Mouse (Mus musculus): ENCODE data around the gene Dbi. TPM values are rescaled to one million over a fixed set of nuclear protein-coding genes. Genes with fewer than 3 reads are reported as not detected.

Gene Dbi
- polyA plus RNA-seq, 2 experiments: 381 to 749 TPM

- peaks cover 3% of the 10 kb centered on the region; the same call in 1 of the 2 replicates for H3K9me3 ChIP-seq (ENCODE audit: control insufficient read depth, low read length)
- peak overlapping the region; percentile 55 for H3K27ac ChIP-seq (replicated peaks; ENCODE audit: low read depth, low read length)
- no peaks in the 10 kb centered on the region for H3K27me3 ChIP-seq (ENCODE audit: control insufficient read depth, insufficient read depth, low read length)
- H3K4me1 ChIP-seq (ENCODE audit: control insufficient read depth, insufficient read depth, low read length): peaks cover 10% of the 10 kb centered on the region
- DNase-seq (ENCODE audit: low spot score) (peak; percentile 24), ATAC-seq (ENCODE audit: low FRiP score, low read depth) (0 out of 2 replicates have a peak, but pooled peaks have one; percentile 5)
- H3K36me3 ChIP-seq (ENCODE audit: control insufficient read depth, insufficient read depth, low read length): peaks cover 41% of the 10 kb centered on the region
- 83% methylated on average over 9 of the region's 9 CpGs for WGBS
- no peak for TF ChIP-seq POLR2A (IDR thresholded peaks at IDR 0.05; ENCODE audit: borderline replicate concordance, extremely low read depth, insufficient read depth, insufficient read length)
- H3K9ac ChIP-seq (ENCODE audit: low read depth, low read length, severe bottlenecking): no peak overlapping the region
- no peak overlapping the region for H3K4me2 ChIP-seq (replicated peaks; ENCODE audit: low read depth, low read length, severe bottlenecking)
- no peak overlapping the region for H3K4me3 ChIP-seq (replicated peaks; ENCODE audit: low read length)
These were observed 5.2 kb downstream of the Dbi start for GRCm38 (mm10) chr1:120115671-120116081.

DNA sequence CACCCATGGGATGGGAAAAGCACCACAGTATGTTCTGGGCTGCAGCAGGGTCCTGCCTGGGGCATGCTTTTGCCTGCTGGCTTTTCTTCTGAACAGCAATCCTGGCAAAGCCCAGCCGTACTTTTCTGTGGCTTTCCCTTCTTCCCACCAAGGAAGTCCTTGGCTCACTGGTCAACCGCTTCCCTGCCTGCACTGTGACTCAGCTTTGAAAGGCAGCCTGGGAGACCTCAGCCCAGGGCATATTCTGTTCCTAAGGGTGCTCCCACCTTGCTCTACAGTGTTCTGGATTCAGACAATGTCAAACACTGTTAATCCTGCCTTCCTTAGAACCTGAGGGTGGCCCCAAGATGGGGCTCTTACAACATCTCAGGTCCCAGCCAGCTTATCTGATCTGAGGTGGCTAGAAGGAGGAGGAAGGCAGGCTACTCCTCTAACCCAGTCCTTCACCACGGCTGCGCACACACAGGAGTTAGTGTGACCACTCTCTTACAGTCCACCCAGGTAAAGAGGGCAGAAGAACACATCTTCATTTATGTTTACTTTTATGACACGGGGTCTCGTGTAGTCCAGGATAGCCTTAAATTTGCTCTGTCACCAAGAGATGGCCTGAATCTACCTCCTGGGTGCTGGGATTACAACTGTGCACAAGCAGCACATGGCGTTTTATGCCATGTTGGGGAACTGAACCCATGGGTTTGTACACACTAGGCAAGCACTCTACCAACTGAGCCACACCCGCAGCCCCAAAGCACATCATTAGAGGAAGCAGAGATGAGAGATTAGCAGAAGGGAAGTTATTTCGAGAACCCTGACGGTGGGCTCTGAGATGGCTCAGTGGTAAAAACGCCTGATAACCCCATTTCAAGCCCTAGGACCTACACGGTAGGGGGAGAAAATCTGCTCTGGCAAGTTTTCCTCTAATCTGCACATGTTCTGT, 8.4 kb downstream of the Dbi start:
- Histone ChIP-seq H3K27me3 (ENCODE audit: control insufficient read depth, insufficient read depth, low read length) (no peaks in the 10 kb centered on the region), H3K36me3 (ENCODE audit: control insufficient read depth, insufficient read depth, low read length) (peaks cover 41% of the 10 kb centered on the region), H3K4me3 (replicated peaks; ENCODE audit: low read length) (no peak overlapping the region), H3K4me2 (replicated peaks; ENCODE audit: low read depth, low read length, severe bottlenecking) (no peak overlapping the region), H3K4me1 (ENCODE audit: control insufficient read depth, insufficient read depth, low read length) (no peaks in the 10 kb centered on the region), H3K9me3 (ENCODE audit: control insufficient read depth, low read length) (peaks cover 3% of the 10 kb centered on the region; the same call in 1 of the 2 replicates), H3K9ac (ENCODE audit: low read depth, low read length, severe bottlenecking) (no peak overlapping the region), H3K27ac (replicated peaks; ENCODE audit: low read depth, low read length) (no peak overlapping the region)
- ATAC-seq (ENCODE audit: low FRiP score, low read depth): no peak
- TF ChIP-seq POLR2A (IDR thresholded peaks at IDR 0.05; ENCODE audit: borderline replicate concordance, extremely low read depth, insufficient read depth, insufficient read length): no peak
- WGBS: 86% methylated on average over 12 of the region's 12 CpGs
- no peak for DNase-seq (ENCODE audit: low spot score)

DNA sequence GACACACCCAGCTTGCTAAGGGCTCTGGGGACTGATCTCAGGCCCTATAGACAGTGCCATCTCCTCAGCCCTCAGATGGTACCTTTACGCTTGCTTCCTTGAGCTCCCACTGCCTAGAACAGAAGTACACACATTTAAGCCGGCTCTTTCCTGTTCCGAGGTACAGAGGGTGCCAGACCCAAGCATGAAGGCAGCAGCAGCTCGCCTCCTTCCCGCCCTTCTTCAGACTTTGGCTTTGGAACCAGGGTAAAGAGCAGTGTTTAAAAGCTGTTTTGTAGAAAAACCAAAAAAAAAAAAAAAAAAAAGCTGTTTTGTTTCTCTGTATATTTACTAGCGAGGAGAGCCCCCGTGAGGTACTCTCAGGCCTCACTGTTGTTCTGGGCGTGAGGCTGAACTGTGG, 9.1 kb downstream of the Dbi start:
- Histone ChIP-seq H3K27me3 (ENCODE audit: control insufficient read depth, insufficient read depth, low read length) (no peaks in the 10 kb centered on the region), H3K27ac (replicated peaks; ENCODE audit: low read depth, low read length) (no peak overlapping the region), H3K36me3 (ENCODE audit: control insufficient read depth, insufficient read depth, low read length) (peaks cover 41% of the 10 kb centered on the region), H3K9me3 (ENCODE audit: control insufficient read depth, low read length) (peaks cover 3% of the 10 kb centered on the region; the same call in 1 of the 2 replicates), H3K4me3 (replicated peaks; ENCODE audit: low read length) (no peak overlapping the region), H3K9ac (ENCODE audit: low read depth, low read length, severe bottlenecking) (no peak overlapping the region), H3K4me2 (replicated peaks; ENCODE audit: low read depth, low read length, severe bottlenecking) (no peak overlapping the region), H3K4me1 (ENCODE audit: control insufficient read depth, insufficient read depth, low read length) (no peaks in the 10 kb centered on the region)
- 83% methylated on average over 8 of the region's 8 CpGs for WGBS
- ATAC-seq (ENCODE audit: low FRiP score, low read depth) (no peak), DNase-seq (ENCODE audit: low spot score) (no peak)
- TF ChIP-seq POLR2A (IDR thresholded peaks at IDR 0.05; ENCODE audit: borderline replicate concordance, extremely low read depth, insufficient read depth, insufficient read length): no peak

- TF ChIP-seq POLR2A (IDR thresholded peaks at IDR 0.05; ENCODE audit: borderline replicate concordance, extremely low read depth, insufficient read depth, insufficient read length): no peak
- ATAC-seq (ENCODE audit: low FRiP score, low read depth): no peak
- 85% methylated on average over 19 of the region's 19 CpGs for WGBS
These were observed 11.0 kb downstream of the Dbi start for GRCm38 (mm10) chr1:120109741-120110432.

GRCm38 (mm10) chr1:120105556-120105959, 15.3 kb downstream of the Dbi start:
- no peak overlapping the region for H3K27ac ChIP-seq (replicated peaks; ENCODE audit: low read depth, low read length)
- no peak for TF ChIP-seq POLR2A (IDR thresholded peaks at IDR 0.05; ENCODE audit: borderline replicate concordance, extremely low read depth, insufficient read depth, insufficient read length)
- 62% methylated on average over 5 of the region's 5 CpGs for WGBS
- H3K9ac ChIP-seq (ENCODE audit: low read depth, low read length, severe bottlenecking): no peak overlapping the region
- H3K9me3 ChIP-seq (ENCODE audit: control insufficient read depth, low read length): no peaks in the 10 kb centered on the region
- no peaks in the 10 kb centered on the region for H3K36me3 ChIP-seq (ENCODE audit: control insufficient read depth, insufficient read depth, low read length)
- peak; percentile 79 for DNase-seq (ENCODE audit: low spot score)
- no peak overlapping the region for H3K4me2 ChIP-seq (replicated peaks; ENCODE audit: low read depth, low read length, severe bottlenecking)
- ATAC-seq (ENCODE audit: low FRiP score, low read depth): no peak
- H3K4me3 ChIP-seq (replicated peaks; ENCODE audit: low read length): no peak overlapping the region
- H3K4me1 ChIP-seq (ENCODE audit: control insufficient read depth, insufficient read depth, low read length): no peaks in the 10 kb centered on the region
- no peaks in the 10 kb centered on the region for H3K27me3 ChIP-seq (ENCODE audit: control insufficient read depth, insufficient read depth, low read length)

More at GRCm38 (mm10) chr1:120109741-120110432, 11.0 kb downstream of the Dbi start:
- peaks cover 24% of the 10 kb centered on the region for H3K36me3 ChIP-seq (ENCODE audit: control insufficient read depth, insufficient read depth, low read length)
- no peaks in the 10 kb centered on the region for H3K27me3 ChIP-seq (ENCODE audit: control insufficient read depth, insufficient read depth, low read length)
- H3K27ac ChIP-seq (replicated peaks; ENCODE audit: low read depth, low read length): no peak overlapping the region
- no peak overlapping the region for H3K9ac ChIP-seq (ENCODE audit: low read depth, low read length, severe bottlenecking)
- no peak overlapping the region for H3K4me2 ChIP-seq (replicated peaks; ENCODE audit: low read depth, low read length, severe bottlenecking)
- H3K4me3 ChIP-seq (replicated peaks; ENCODE audit: low read length): no peak overlapping the region
- peaks cover 3% of the 10 kb centered on the region; the same call in 1 of the 2 replicates for H3K9me3 ChIP-seq (ENCODE audit: control insufficient read depth, low read length)
- no peak for DNase-seq (ENCODE audit: low spot score)
- H3K4me1 ChIP-seq (ENCODE audit: control insufficient read depth, insufficient read depth, low read length): no peaks in the 10 kb centered on the region
